Mouse (Mus musculus) small intestine, adult 2 months (tissue): Measurements from ENCODE around the gene Nsa2.
"Not testable (repeated sequence)": the region's sequence is repeated elsewhere in the genome, so short reads cannot be mapped to it uniquely, and the experiment has no call there.

ENCODE experiments used
- CTCF ChIP-seq: fragments of 200-500 bp; IDR thresholded peaks from 2 replicates; pipeline ENCODE4 v1.5.1; 2012; ENCODE audit warnings: low read depth, mild to moderate bottlenecking, control low read depth, inconsistent platforms, low read length, moderate library complexity, mixed read lengths; ENCODE audit not compliant: insufficient replicate concordance, insufficient read length; ENCODE audit errors: extremely low read depth
- POLR2A ChIP-seq: fragments of 200-500 bp; IDR thresholded peaks from 2 replicates; pipeline ENCODE4 v1.6.1; 2012; ENCODE audit warnings: low read depth, mild to moderate bottlenecking, control low read depth, inconsistent platforms, low read length, moderate library complexity

- TF ChIP-seq POLR2A, CTCF: not testable (repeated sequence)
These were observed 30.0 kb downstream of the Nsa2 start for GRCm38 (mm10) chr13:97107721-97108120.
